23 mouse cellular contexts compared by ENCODE assay signal in the genomic region with DNA sequence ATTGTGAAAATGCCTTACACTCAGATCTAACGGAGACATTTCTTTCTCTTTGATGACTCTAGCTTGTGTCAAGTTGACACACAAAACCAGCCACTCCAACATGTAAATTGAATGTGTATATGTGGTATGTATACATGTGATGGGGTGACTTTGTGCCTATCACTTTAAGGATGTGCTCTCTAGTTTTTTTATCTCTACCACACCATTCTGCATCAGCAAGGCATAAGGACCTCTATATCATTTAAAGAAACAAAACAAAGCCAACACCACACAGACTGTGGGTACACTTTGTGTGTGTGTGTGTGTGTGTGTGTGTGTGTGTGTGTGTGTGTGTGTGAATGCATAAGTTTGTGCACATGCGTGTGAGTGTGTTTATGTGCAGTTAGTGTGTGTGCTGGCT.
"Had no signal": no experiment of that assay in that cellular context is flagged by ENCODE, and none has a peak within 500 bp of the region (broad histone marks: within the 10 kb centered on the region; RNA-seq: fewer than 3 reads in every experiment).

No protein-coding gene starts in this region.

- H3K9me3 ChIP-seq: heart, embryonic 10.5 days; heart, embryonic 12.5 days; hindbrain, embryonic 12.5 days; intestine, embryonic 15.5 days; limb, embryonic 13.5 days; limb, embryonic 15.5 days; liver, embryonic 12.5 days had no signal

- H3K36me3 ChIP-seq: heart, embryonic 10.5 days; heart, embryonic 12.5 days; hindbrain, embryonic 10.5 days; hindbrain, embryonic 12.5 days; intestine, embryonic 15.5 days; limb, embryonic 13.5 days; limb, embryonic 15.5 days; liver, embryonic 12.5 days had no signal

- H3K4me3 ChIP-seq: heart, adult 2 months; heart, embryonic 10.5 days; heart, embryonic 12.5 days; hindbrain, embryonic 10.5 days; hindbrain, embryonic 12.5 days; intestine, embryonic 15.5 days; left cerebral cortex, adult 2 months; limb, embryonic 13.5 days; limb, embryonic 15.5 days; liver, embryonic 12.5 days had no signal

- H3K4me1 ChIP-seq: hindbrain, embryonic 10.5 days; intestine, embryonic 15.5 days; liver, embryonic 12.5 days had no signal

- DNase-seq: gastrocnemius, postnatal 14 days; gastrocnemius, postnatal 36 days; heart, adult 11 months; heart, adult 2 months; heart, postnatal 10 days; heart, postnatal 4 days; kidney, adult 18-20 months; kidney, adult 8-10 months; kidney, postnatal 10 days; kidney, postnatal 25 days; kidney, postnatal 4 days; left cerebral cortex, postnatal 4 days had no signal

- H3K9ac ChIP-seq: heart, embryonic 12.5 days; hindbrain, embryonic 12.5 days; hindbrain, embryonic 14.5 days; intestine, embryonic 15.5 days; limb, embryonic 13.5 days; limb, embryonic 15.5 days; liver, embryonic 12.5 days; liver, embryonic 14.5 days had no signal

- H3K27me3 ChIP-seq: heart, embryonic 12.5 days; hindbrain, embryonic 12.5 days; intestine, embryonic 15.5 days; limb, embryonic 13.5 days; limb, embryonic 15.5 days; liver, embryonic 12.5 days had no signal

- H3K27ac ChIP-seq: heart, adult 2 months; heart, embryonic 10.5 days; hindbrain, embryonic 10.5 days; hindbrain, embryonic 12.5 days; hindbrain, embryonic 14.5 days; intestine, embryonic 15.5 days; left cerebral cortex, adult 2 months; limb, embryonic 13.5 days; limb, embryonic 15.5 days; liver, embryonic 12.5 days; liver, embryonic 14.5 days had no signal
